Mouse (Mus musculus): ENCODE data around the gene Os9. TPM values are rescaled to one million over a fixed set of nuclear protein-coding genes. Genes with fewer than 3 reads are reported as not detected.
"Not testable (repeated sequence)": the region's sequence is repeated elsewhere in the genome, so short reads cannot be mapped to it uniquely, and the experiment has no call there.

Os9 gene
- polyA plus RNA-seq, 1 experiment from 2014 or later, result 53.0 TPM

DNA sequence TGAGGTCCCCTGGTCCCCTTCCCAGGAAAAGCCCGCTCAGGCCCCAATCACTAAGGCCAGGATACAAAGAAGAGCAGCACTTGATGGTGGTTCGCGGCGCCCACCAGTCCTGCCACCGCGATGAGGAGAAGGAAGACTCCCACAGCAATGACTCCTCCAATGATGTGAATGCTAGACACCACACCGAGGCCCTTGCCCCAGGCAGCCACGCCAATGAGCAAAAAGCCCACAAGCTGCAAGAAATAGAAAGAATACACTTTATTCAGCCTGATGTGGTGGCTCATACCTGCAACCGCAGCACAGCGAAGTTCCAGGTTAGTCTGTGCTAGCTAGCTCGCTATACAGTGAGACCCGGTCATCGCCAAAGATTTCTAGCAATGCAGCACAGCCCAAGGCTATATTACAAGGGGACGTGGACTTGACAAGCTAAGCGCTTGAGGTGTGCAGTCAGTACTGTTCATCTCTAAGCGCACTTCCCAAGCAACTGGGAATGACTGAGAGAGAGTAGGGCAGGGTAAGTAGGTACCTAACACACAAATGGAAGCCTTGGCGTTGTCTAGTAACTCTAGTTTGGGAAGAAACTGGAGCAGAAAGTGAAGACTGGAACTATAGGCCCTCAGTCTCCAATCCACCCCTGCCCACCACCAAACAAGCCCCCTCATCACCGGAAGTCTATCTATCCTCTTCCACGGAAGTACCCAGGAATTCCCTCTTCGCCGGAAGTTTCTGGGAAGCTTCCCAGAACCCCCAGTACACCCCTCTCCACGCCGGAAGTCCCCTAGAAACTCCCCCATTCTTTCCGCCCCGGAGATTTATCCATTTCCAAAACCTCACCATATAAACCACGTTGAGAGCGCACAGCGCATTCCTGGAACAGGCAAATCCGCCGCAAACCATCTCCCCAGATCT, 51.4 kb downstream of the Os9 start:
- Histone ChIP-seq H3K36me3 (ENCODE audit: control insufficient read depth, insufficient read depth, low read length) (peaks cover 42% of the 10 kb centered on the region), H3K4me2 (ENCODE audit: low read length) (peak overlapping the region; percentile 80), H3K4me3 (ENCODE audit: low read depth, low read length) (peak overlapping the region; percentile 59), H3K27ac (ENCODE audit: low read depth, low read length) (peak overlapping the region; percentile 85), H3K4me1 (ENCODE audit: control insufficient read depth, insufficient read depth, low read length) (peaks cover 22% of the 10 kb centered on the region), H3K9ac (ENCODE audit: low read length) (peak overlapping the region; percentile 60), H3K9me3 (replicated peaks; ENCODE audit: control insufficient read depth, low read length) (no peaks in the 10 kb centered on the region), H3K27me3 (replicated peaks; ENCODE audit: control insufficient read depth, insufficient read depth, low read length) (no peaks in the 10 kb centered on the region)
- DNase-seq (ENCODE audit: low spot score) (peak; percentile 92), ATAC-seq (peak; percentile 86)
- WGBS, result 4% methylated on average over 30 of the region's 30 CpGs

DNA sequence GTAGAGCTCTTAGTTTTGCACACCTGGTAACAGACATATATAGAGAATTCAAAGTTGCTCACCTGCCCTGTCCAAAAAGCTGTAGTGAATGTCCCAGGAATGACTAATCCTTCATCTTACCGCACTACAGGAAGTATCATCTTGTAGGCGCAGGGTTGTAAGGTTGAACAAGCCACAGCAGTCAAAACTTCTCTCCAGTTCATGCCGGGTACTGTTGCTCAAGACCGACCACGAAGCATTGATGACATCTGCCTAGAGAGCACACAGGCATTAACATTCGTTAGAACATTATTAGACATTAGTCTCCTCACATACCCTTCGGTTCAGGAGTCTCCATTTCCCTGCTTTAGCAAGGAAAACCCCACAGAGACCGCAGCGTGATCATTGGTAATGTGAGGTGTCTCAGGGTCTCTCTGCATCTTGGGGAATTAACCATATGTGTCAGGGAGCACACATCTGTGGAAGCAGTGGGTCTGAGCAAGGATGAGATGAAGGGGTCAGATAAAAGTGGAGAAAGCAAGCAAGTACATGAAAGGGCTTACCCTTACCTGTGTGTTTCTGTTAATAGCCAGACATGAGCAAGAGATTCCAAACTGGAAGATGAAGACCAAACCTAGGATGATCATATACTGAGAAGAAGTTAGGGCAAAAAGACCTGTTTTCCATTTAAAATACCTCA, 52.4 kb downstream of the Os9 start:
- peak overlapping the region; percentile 59 for H3K4me3 ChIP-seq (ENCODE audit: low read depth, low read length)
- H3K27ac ChIP-seq (ENCODE audit: low read depth, low read length), result no peak overlapping the region; the same call in 1 of the 2 replicates
- H3K9ac ChIP-seq (ENCODE audit: low read length), result peak overlapping the region; percentile 60
- H3K27me3 ChIP-seq (replicated peaks; ENCODE audit: control insufficient read depth, insufficient read depth, low read length), result no peaks in the 10 kb centered on the region
- no peak for DNase-seq (ENCODE audit: low spot score)
- peaks cover 22% of the 10 kb centered on the region for H3K4me1 ChIP-seq (ENCODE audit: control insufficient read depth, insufficient read depth, low read length)
- peak overlapping the region; percentile 80 for H3K4me2 ChIP-seq (ENCODE audit: low read length)
- peaks cover 44% of the 10 kb centered on the region for H3K36me3 ChIP-seq (ENCODE audit: control insufficient read depth, insufficient read depth, low read length)
- 83% methylated on average over 9 of the region's 9 CpGs for WGBS
- no peaks in the 10 kb centered on the region for H3K9me3 ChIP-seq (replicated peaks; ENCODE audit: control insufficient read depth, low read length)
- ATAC-seq, result no peak

DNA sequence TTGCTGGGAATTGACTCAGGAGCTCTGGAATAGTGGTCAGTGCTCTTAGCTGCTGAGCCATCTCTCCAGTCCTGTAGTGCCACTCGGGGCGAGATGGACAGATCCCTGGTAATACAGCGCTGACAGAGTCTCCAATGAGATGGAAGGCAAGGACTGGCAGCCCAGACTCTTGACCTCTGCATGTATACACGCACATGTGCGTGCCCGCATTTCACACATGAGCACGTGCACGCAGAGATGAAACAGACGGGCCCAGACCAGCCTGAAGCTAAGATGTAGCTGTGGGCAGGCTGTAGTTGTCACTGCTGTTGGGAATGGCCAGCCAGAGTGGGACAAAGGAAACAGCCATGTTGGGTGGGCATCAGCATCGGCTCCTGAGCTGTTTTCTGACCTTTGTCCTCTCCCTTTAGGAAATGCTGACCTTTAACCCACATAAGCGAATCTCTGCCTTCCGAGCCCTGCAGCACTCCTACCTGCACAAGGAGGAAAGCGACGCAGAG, 54.4 kb downstream of the Os9 start:
- no peak overlapping the region for H3K27ac ChIP-seq (ENCODE audit: low read depth, low read length)
- ATAC-seq (no peak), DNase-seq (ENCODE audit: low spot score) (no peak)
- H3K9me3 ChIP-seq (replicated peaks; ENCODE audit: control insufficient read depth, low read length), result no peaks in the 10 kb centered on the region
- no peak overlapping the region for H3K4me3 ChIP-seq (ENCODE audit: low read depth, low read length)
- H3K4me2 ChIP-seq (ENCODE audit: low read length), result no peak overlapping the region
- H3K9ac ChIP-seq (ENCODE audit: low read length), result no peak overlapping the region
- H3K36me3 ChIP-seq (ENCODE audit: control insufficient read depth, insufficient read depth, low read length), result peaks cover 44% of the 10 kb centered on the region
- WGBS, result 92% methylated on average over 14 of the region's 14 CpGs
- H3K27me3 ChIP-seq (replicated peaks; ENCODE audit: control insufficient read depth, insufficient read depth, low read length), result no peaks in the 10 kb centered on the region
- H3K4me1 ChIP-seq (ENCODE audit: control insufficient read depth, insufficient read depth, low read length), result peaks cover 28% of the 10 kb centered on the region

DNA sequence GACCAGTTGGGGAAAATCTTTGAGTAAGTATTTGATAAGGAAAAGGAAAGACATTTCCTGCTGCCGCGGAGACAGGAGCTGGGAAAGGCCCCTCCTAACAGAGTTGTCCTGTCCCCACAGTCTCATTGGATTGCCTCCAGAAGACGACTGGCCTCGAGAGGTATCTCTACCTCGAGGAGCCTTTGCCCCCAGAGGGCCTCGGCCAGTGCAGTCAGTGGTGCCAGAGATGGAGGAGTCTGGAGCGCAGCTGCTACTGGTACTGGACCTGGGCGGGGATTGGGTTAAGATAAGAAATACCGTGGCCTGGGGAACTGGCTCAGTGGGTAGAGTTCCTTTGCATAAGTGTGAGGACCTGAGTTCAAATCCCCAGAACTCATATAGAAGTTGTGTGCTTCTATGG, 55.0 kb downstream of the Os9 start:
- Histone ChIP-seq H3K9ac (ENCODE audit: low read length) (no peak overlapping the region), H3K27me3 (replicated peaks; ENCODE audit: control insufficient read depth, insufficient read depth, low read length) (no peaks in the 10 kb centered on the region), H3K27ac (ENCODE audit: low read depth, low read length) (no peak overlapping the region), H3K36me3 (ENCODE audit: control insufficient read depth, insufficient read depth, low read length) (peaks cover 44% of the 10 kb centered on the region), H3K9me3 (replicated peaks; ENCODE audit: control insufficient read depth, low read length) (no peaks in the 10 kb centered on the region), H3K4me2 (ENCODE audit: low read length) (no peak overlapping the region), H3K4me1 (ENCODE audit: control insufficient read depth, insufficient read depth, low read length) (peaks cover 28% of the 10 kb centered on the region), H3K4me3 (ENCODE audit: low read depth, low read length) (no peak overlapping the region)
- DNase-seq (ENCODE audit: low spot score), result no peak
- ATAC-seq, result no peak
- WGBS, result 91% methylated on average over 9 of the region's 9 CpGs

DNA sequence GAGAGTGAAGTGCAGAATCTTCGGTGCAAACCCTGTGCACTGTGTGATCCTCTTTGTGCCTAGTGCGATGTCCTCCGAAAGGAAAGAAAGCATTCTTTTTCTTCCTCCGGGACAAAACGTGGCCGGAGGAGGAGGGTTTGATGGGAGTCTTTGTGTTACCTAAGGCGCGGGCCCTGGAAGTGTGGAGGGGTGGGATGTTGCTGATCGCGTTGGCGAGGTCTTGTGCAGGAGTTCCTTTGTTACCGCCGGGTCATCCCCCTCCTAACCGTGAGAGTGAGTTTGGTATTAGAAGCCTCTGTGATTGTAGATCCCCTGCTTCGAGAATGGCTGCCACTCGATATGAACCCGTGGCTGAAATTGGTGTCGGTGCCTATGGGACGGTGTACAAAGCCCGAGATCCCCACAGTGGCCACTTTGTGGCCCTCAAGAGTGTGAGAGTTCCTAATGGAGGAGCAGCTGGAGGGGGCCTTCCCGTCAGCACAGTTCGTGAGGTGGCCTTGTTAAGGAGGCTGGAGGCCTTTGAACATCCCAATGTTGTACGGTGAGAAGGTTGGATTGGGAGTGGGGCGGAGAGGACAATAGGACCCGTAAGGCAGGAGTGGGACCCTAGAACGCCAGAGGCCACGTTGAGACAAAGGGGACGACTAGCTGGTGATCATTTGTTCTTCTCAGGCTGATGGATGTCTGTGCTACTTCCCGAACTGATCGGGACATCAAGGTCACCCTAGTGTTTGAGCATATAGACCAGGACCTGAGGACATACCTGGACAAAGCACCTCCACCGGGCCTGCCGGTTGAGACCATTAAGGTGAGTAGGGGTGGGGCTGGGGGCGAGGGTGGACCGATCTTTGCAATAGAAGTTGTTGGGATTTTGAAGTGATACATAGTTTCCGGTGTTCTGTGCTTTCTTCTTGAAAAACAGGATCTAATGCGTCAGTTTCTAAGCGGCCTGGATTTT, 56.7 kb downstream of the Os9 start:
- Histone ChIP-seq H3K9ac (ENCODE audit: low read length) (peak overlapping the region; percentile 93), H3K4me1 (ENCODE audit: control insufficient read depth, insufficient read depth, low read length) (peaks cover 29% of the 10 kb centered on the region), H3K9me3 (replicated peaks; ENCODE audit: control insufficient read depth, low read length) (no peaks in the 10 kb centered on the region), H3K27ac (ENCODE audit: low read depth, low read length) (peak overlapping the region; percentile 85), H3K27me3 (replicated peaks; ENCODE audit: control insufficient read depth, insufficient read depth, low read length) (no peaks in the 10 kb centered on the region), H3K4me3 (ENCODE audit: low read depth, low read length) (peak overlapping the region; percentile 67), H3K36me3 (ENCODE audit: control insufficient read depth, insufficient read depth, low read length) (peaks cover 44% of the 10 kb centered on the region), H3K4me2 (ENCODE audit: low read length) (peak overlapping the region; percentile 94)
- DNase-seq (ENCODE audit: low spot score) (peak; percentile 45), ATAC-seq (peak; percentile 5)
- 13% methylated on average over 37 of the region's 37 CpGs for WGBS

DNA sequence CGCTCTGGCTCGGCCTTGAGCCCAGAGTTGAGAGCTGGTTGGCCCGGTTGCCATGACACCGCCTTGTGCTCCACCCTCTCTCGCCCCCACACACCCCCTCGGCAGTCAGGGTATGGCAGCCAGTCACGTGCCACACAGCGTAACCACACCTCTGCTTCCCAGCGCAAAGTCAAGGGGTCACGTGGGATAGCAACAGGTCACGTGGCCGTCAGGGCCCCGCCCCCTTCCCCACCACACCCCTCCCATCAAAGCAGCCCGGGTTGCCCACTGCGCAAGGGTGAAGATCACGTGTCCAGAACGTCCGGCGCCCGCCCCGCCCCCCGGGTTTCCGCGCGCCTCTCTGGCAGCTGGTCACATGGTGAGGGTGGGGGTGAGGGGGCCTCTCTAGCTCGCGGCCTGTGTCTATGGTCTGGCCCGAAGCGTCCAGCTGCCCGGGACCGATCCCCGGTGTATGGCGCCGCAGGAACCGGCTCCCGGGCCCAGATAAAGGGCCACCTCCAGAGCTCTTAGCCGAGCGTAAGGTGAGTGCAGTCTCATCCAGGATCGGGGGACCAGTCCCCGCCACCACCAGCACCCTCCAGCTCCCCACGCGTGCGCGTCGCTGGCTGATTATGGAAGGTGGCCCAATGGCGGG, 57.6 kb downstream of the Os9 start, which contains the start of gene Cdk4:
Gene Cdk4 (plus strand): TSS at position 296 of the 634 bp plus-strand sequence.
- Histone ChIP-seq H3K4me1 (ENCODE audit: control insufficient read depth, insufficient read depth, low read length) (peaks cover 26% of the 10 kb centered on the region), H3K4me3 (ENCODE audit: low read depth, low read length) (peak within 1 kb of the TSS; percentile 67), H3K36me3 (ENCODE audit: control insufficient read depth, insufficient read depth, low read length) (peaks cover 40% of the 10 kb centered on the region), H3K27ac (ENCODE audit: low read depth, low read length) (peak within 1 kb of the TSS; percentile 85), H3K9me3 (replicated peaks; ENCODE audit: control insufficient read depth, low read length) (no peaks in the 10 kb centered on the region), H3K27me3 (replicated peaks; ENCODE audit: control insufficient read depth, insufficient read depth, low read length) (no peaks in the 10 kb centered on the region), H3K9ac (ENCODE audit: low read length) (peak within 1 kb of the TSS; percentile 93), H3K4me2 (ENCODE audit: low read length) (peak within 1 kb of the TSS; percentile 94)
- ATAC-seq (peak; percentile 89), DNase-seq (ENCODE audit: low spot score) (peak; percentile 99)
- WGBS, result under 1% methylated on average over 43 of the region's 46 CpGs

DNA sequence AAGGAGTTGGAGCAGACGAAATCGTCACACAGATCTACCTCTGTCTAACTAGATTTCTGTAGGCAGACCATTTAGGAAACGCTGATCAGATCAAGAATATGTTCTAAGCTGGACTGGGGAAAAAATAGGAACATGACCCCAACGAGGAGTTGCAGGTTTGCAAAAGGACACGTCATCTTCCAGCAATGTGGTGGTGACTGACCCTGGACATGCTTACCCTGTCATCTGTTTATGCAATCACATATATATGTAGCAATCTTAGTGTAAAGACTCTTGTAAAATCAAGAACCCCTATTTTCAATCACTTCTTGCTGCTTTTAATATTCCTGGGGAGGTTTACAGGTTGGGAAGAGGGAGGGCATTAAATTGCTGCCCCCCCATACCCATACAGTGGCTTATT, 58.4 kb downstream of the Os9 start:
- peak overlapping the region; percentile 51 for H3K4me2 ChIP-seq (ENCODE audit: low read length)
- peak overlapping the region; percentile 79; the same call in 1 of the 2 replicates for H3K27ac ChIP-seq (ENCODE audit: low read depth, low read length)
- no peak overlapping the region for H3K9ac ChIP-seq (ENCODE audit: low read length)
- H3K36me3 ChIP-seq (ENCODE audit: control insufficient read depth, insufficient read depth, low read length), result peaks cover 33% of the 10 kb centered on the region
- H3K27me3 ChIP-seq (replicated peaks; ENCODE audit: control insufficient read depth, insufficient read depth, low read length), result no peaks in the 10 kb centered on the region
- WGBS, result 78% methylated on average over 5 of the region's 5 CpGs
- ATAC-seq, result no peak
- no peak for DNase-seq (ENCODE audit: low spot score)
- H3K4me1 ChIP-seq (ENCODE audit: control insufficient read depth, insufficient read depth, low read length), result peaks cover 26% of the 10 kb centered on the region
- H3K9me3 ChIP-seq (replicated peaks; ENCODE audit: control insufficient read depth, low read length), result no peaks in the 10 kb centered on the region
- H3K4me3 ChIP-seq (ENCODE audit: low read depth, low read length), result no peak overlapping the region

DNA sequence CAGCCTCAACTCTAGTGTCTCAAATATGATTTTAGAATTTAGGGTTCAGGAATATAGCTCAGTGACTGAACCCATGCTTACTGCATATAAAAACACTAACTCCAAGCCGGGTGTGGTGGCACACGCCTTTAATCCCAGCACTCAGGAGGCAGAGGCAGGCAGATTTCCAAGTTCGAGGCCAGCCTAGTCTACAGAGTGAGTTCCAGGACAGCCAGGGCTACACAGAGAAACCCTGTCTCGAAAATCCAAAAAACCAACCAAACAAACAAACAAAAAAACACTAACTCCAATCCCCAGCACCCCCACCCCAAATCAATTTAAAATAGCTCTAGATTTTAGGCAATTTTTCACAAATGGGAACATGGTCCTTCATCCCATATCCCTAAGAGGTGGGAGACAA, 58.8 kb downstream of the Os9 start:
- not testable (repeated sequence) for H3K4me3 ChIP-seq (ENCODE audit: low read depth, low read length)
- WGBS, result 85% methylated on average over 4 of the region's 4 CpGs

More for the DNA sequence above, 58.8 kb downstream of the Os9 start:
- peaks cover 26% of the 10 kb centered on the region for H3K4me1 ChIP-seq (ENCODE audit: control insufficient read depth, insufficient read depth, low read length)
- H3K9me3 ChIP-seq (replicated peaks; ENCODE audit: control insufficient read depth, low read length); H3K9ac ChIP-seq (ENCODE audit: low read length); DNase-seq (ENCODE audit: low spot score); ATAC-seq; H3K4me2 ChIP-seq (ENCODE audit: low read length); H3K27ac ChIP-seq (ENCODE audit: low read depth, low read length); H3K27me3 ChIP-seq (replicated peaks; ENCODE audit: control insufficient read depth, insufficient read depth, low read length): not testable (repeated sequence)
- peaks cover 33% of the 10 kb centered on the region for H3K36me3 ChIP-seq (ENCODE audit: control insufficient read depth, insufficient read depth, low read length)
